ENCODE assay signal across 7 mouse cellular contexts in genomic region chr1:34849745-34850342, GRCm38 (mm10). TPM values are rescaled to one million over a fixed set of nuclear protein-coding genes. Genes with fewer than 3 reads are reported as not detected.
DNase-seq lines count a peak whose midpoint lies in the region; ATAC-seq lines count a peak whose summit lies in the region.

Gene Plekhb2, plus strand, starts transcription at chr1:34849976.

- intact Hi-C loops in left cerebral cortex, postnatal 4 days (cut with DNase I) = no loop called here

- H3K9ac ChIP-seq in embryonic facial prominence, embryonic 11.5 days (replicated peaks; ENCODE audit: low read length) = peak within 1 kb of the TSS; percentile 77
- peak within 1 kb of the TSS; percentile 86 for H3K9ac ChIP-seq in midbrain, embryonic 11.5 days (ENCODE audit: low read length)

- no peaks in the 10 kb centered on the region; the same call in 1 of the 2 replicates for H3K4me1 ChIP-seq in embryonic facial prominence, embryonic 11.5 days (ENCODE audit: control insufficient read depth, insufficient read depth, low read length)
- peaks cover 7% of the 10 kb centered on the region; the same call in 1 of the 2 replicates for H3K4me1 ChIP-seq in midbrain, embryonic 11.5 days (ENCODE audit: control insufficient read depth, insufficient read depth, low read length)

- no peak within 1 kb of the TSS for H3K27ac ChIP-seq in embryonic facial prominence, embryonic 11.5 days (replicated peaks; ENCODE audit: low read depth, low read length)
- H3K27ac ChIP-seq in midbrain, embryonic 11.5 days (ENCODE audit: low read depth, low read length) = no peak within 1 kb of the TSS

- no peaks in the 10 kb centered on the region for H3K27me3 ChIP-seq in embryonic facial prominence, embryonic 11.5 days (ENCODE audit: control insufficient read depth, insufficient read depth, low read length)
- H3K27me3 ChIP-seq in midbrain, embryonic 11.5 days (ENCODE audit: control insufficient read depth, insufficient read depth, low read length) = no peaks in the 10 kb centered on the region

- under 1% methylated on average over 38 of the region's 40 CpGs for WGBS in embryonic facial prominence, embryonic 11.5 days
- WGBS in midbrain, embryonic 11.5 days = under 1% methylated on average over 29 of the region's 40 CpGs

- DNase-seq in adrenal gland, postnatal 14 days = peak; percentile 95
- peak; percentile 84 for DNase-seq in embryonic facial prominence, embryonic 11.5 days (ENCODE audit: low spot score)
- peak; percentile 99 for DNase-seq in heart, adult 11 months
- DNase-seq in kidney, adult 11 months = peak; percentile 90
- peak; percentile 90 for DNase-seq in left cerebral cortex, postnatal 4 days
- DNase-seq in midbrain, embryonic 11.5 days (ENCODE audit: low spot score, missing footprints) = peak; percentile 98
- peak; percentile 83 for DNase-seq in right cerebral cortex, postnatal 4 days

- H3K9me3 ChIP-seq in embryonic facial prominence, embryonic 11.5 days (replicated peaks; ENCODE audit: control insufficient read depth, low read length) = no peaks in the 10 kb centered on the region
- no peaks in the 10 kb centered on the region for H3K9me3 ChIP-seq in midbrain, embryonic 11.5 days (ENCODE audit: control insufficient read depth, low read length)

- peak within 1 kb of the TSS; percentile 65 for H3K4me3 ChIP-seq in embryonic facial prominence, embryonic 11.5 days (ENCODE audit: low read depth, low read length)
- peak within 1 kb of the TSS; percentile 74 for H3K4me3 ChIP-seq in midbrain, embryonic 11.5 days (ENCODE audit: low read depth, low read length)

- peak; percentile 75 for ATAC-seq in embryonic facial prominence, embryonic 11.5 days (replicated peaks; ENCODE audit: insufficient number of reproducible peaks, low FRiP score, low TSS enrichment, low read depth)
- ATAC-seq in midbrain, embryonic 11.5 days (ENCODE audit: low FRiP score) = peak; percentile 92

- peak within 1 kb of the TSS; percentile 83 for H3K4me2 ChIP-seq in embryonic facial prominence, embryonic 11.5 days (ENCODE audit: low read depth, low read length)
- peak within 1 kb of the TSS; percentile 82 for H3K4me2 ChIP-seq in midbrain, embryonic 11.5 days

- no peaks in the 10 kb centered on the region for H3K36me3 ChIP-seq in embryonic facial prominence, embryonic 11.5 days (replicated peaks; ENCODE audit: control insufficient read depth, insufficient read depth, low read depth, low read length)
- H3K36me3 ChIP-seq in midbrain, embryonic 11.5 days (ENCODE audit: control insufficient read depth, insufficient read depth, low read length) = no peaks in the 10 kb centered on the region

RNA-seq across cellular contexts. Expression of gene Plekhb2, which starts in this region (rescaled TPM):
- total RNA-seq in adrenal gland, postnatal 14 days (2021) = 84.8 and 96.7 TPM in 2 replicates
- polyA plus RNA-seq in embryonic facial prominence, embryonic 11.5 days (2014; fragmentation: Nextera tagmentation; extraction: Ambion mirVana) = 24.7 and 25.6 TPM in 2 replicates
- 100 to 1,000 TPM; 125 to 130 TPM for total RNA-seq in left cerebral cortex, postnatal 4 days (2021)
- 52.5 and 56.3 TPM in 2 replicates for polyA plus RNA-seq in midbrain, embryonic 11.5 days (2014; fragmentation: Nextera tagmentation; extraction: Ambion mirVana)
